Mouse (Mus musculus) E14TG2a.4 (cell line): ENCODE measurements at regions not wholly inside any gene's neighbourhood (a gene's known extent, or its start where the extent isn't known, plus 50 kb on each side); places are given as distances from the start of the nearest gene placed in this dataset.

Experiments used
- CTCF ChIP-seq: conservative IDR thresholded peaks from 2 replicates; pipeline ENCODE4 v1.5.1; 2014; ENCODE audit warnings: low read length
- NANOG ChIP-seq: IDR thresholded peaks from 2 replicates; pipeline ENCODE4 v1.6.1; 2014; ENCODE audit warnings: borderline replicate concordance, low read length, mixed read lengths

GRCm38 (mm10) chr9:62220451-62220850, 61.6 kb downstream of the Spesp1 start:
- TF ChIP-seq CTCF: no peak
- TF ChIP-seq NANOG: no peak
